Mouse (Mus musculus) spleen, adult 2 months (tissue): Measurements from ENCODE around the gene Mecr. TPM values are rescaled to one million over a fixed set of nuclear protein-coding genes. Genes with fewer than 3 reads are reported as not detected.

Experiments used
- DNase-seq, 2 experiments: peaks; one replicate each; pipeline versions ENCODE4 v3.0.0 to v3.0.0-alpha.2; 2012 to 2021; ENCODE audit warnings: low spot score in 2 of 2, low read depth in 1 of 2
- H3K27ac ChIP-seq: fragments of 200-500 bp; 2 replicates; pipeline ENCODE4 v1.5.1; 2012; ENCODE audit warnings: low read length, inconsistent platforms; ENCODE audit not compliant: insufficient read depth
- H3K27me3 ChIP-seq: fragments of 200-500 bp; 2 replicates; pipeline ENCODE4 v1.6.1; 2012; ENCODE audit warnings: mild to moderate bottlenecking, moderate library complexity, low read length, inconsistent platforms; ENCODE audit not compliant: control insufficient read depth, insufficient read depth
- H3K36me3 ChIP-seq: fragments of 200-500 bp; 2 replicates; pipeline ENCODE4 v1.6.1; 2012; ENCODE audit warnings: mild to moderate bottlenecking, low read length, inconsistent platforms; ENCODE audit not compliant: control insufficient read depth, insufficient read depth
- H3K4me1 ChIP-seq: fragments of 200-500 bp; 2 replicates; pipeline ENCODE4 v1.6.1; 2011; ENCODE audit warnings: inconsistent platforms; ENCODE audit not compliant: control insufficient read depth, insufficient read depth, insufficient read length
- H3K4me3 ChIP-seq: fragments of 200-500 bp; 2 replicates; pipeline ENCODE4 v1.5.1; 2011; ENCODE audit warnings: mild to moderate bottlenecking, inconsistent platforms; ENCODE audit not compliant: insufficient read depth, insufficient read length; ENCODE audit errors: extremely low read depth
- CTCF ChIP-seq: fragments of 200-500 bp; IDR thresholded peaks from 2 replicates; pipeline ENCODE4 v1.5.1; 2011; ENCODE audit warnings: mild to moderate bottlenecking, inconsistent platforms; ENCODE audit not compliant: insufficient read depth, insufficient read length, insufficient replicate concordance; ENCODE audit errors: extremely low read depth
- POLR2A ChIP-seq: fragments of 200-500 bp; IDR thresholded peaks from 2 replicates; pipeline ENCODE4 v1.6.1; 2011; ENCODE audit warnings: low read depth, low read length, inconsistent platforms
- WGBS: fragments of 180-500 bp; shearing (Covaris S2); methylation state at CpG from one replicate; pipeline ENCODE4 v1.1.7; 2018; 5-methylcytosine and 5-hydroxymethylcytosine counted together
- polyA plus RNA-seq: library from polyadenylated mRNA; depleted of rRNA; stranded (reverse); fragments of >200 nt; gene quantifications from 2 replicates; pipeline ENCODE4 v1.2.3, GENCODE M21; 2012

The Mecr gene
- polyA plus RNA-seq, 1 experiment = 15.0 TPM

- peaks cover 38% of the 10 kb centered on the region for H3K36me3 ChIP-seq
- H3K4me3 ChIP-seq = no peak overlapping the region
- 0 out of 2 replicates have a peak, but pooled peaks cover 3% of the 10 kb centered on the region for H3K4me1 ChIP-seq
- no peaks in the 10 kb centered on the region for H3K27me3 ChIP-seq
- no peak for TF ChIP-seq CTCF
- no peak for TF ChIP-seq POLR2A
- no peak for DNase-seq
- 73% methylated on average over 1 of the region's 1 CpGs for WGBS
- H3K27ac ChIP-seq = no peak overlapping the region
These were observed 45.3 kb downstream of the Mecr start for GRCm38 (mm10) chr4:131888564-131888963.

- WGBS = 61% methylated on average over 3 of the region's 3 CpGs
- DNase-seq = no peak
- Histone ChIP-seq H3K4me1 (0 out of 2 replicates have a peak, but pooled peaks cover 3% of the 10 kb centered on the region), H3K27ac (no peak overlapping the region), H3K36me3 (peaks cover 40% of the 10 kb centered on the region), H3K4me3 (no peak overlapping the region), H3K27me3 (no peaks in the 10 kb centered on the region)
- TF ChIP-seq CTCF (no peak), POLR2A (no peak)
These were observed 47.4 kb downstream of the Mecr start for GRCm38 (mm10) chr4:131890692-131891091.

- WGBS = 95% methylated on average over 5 of the region's 5 CpGs
- H3K4me3 ChIP-seq = no peak overlapping the region
- H3K27ac ChIP-seq = no peak overlapping the region
- TF ChIP-seq POLR2A (no peak), CTCF (no peak)
- DNase-seq = no peak
- peaks cover 70% of the 10 kb centered on the region for H3K36me3 ChIP-seq
- no peaks in the 10 kb centered on the region for H3K27me3 ChIP-seq
- H3K4me1 ChIP-seq = no peaks in the 10 kb centered on the region
These were observed 53.8 kb downstream of the Mecr start for GRCm38 (mm10) chr4:131897109-131897508.

GRCm38 (mm10) chr4:131897787-131898186, 54.5 kb downstream of the Mecr start:
- no peaks in the 10 kb centered on the region for H3K4me1 ChIP-seq
- no peak overlapping the region for H3K4me3 ChIP-seq
- DNase-seq = no peak
- TF ChIP-seq CTCF = no peak
- peaks cover 66% of the 10 kb centered on the region for H3K36me3 ChIP-seq
- H3K27ac ChIP-seq = no peak overlapping the region
- 98% methylated on average over 8 of the region's 8 CpGs for WGBS
- no peaks in the 10 kb centered on the region for H3K27me3 ChIP-seq

GRCm38 (mm10) chr4:131898503-131899179, 55.4 kb downstream of the Mecr start:
- Histone ChIP-seq H3K4me3 (no peak overlapping the region), H3K27me3 (no peaks in the 10 kb centered on the region), H3K4me1 (no peaks in the 10 kb centered on the region), H3K27ac (no peak overlapping the region), H3K36me3 (peaks cover 58% of the 10 kb centered on the region)
- DNase-seq = no peak
- WGBS = 93% methylated on average over 12 of the region's 12 CpGs
- TF ChIP-seq POLR2A (no peak), CTCF (no peak)

- TF ChIP-seq POLR2A = no peak
- TF ChIP-seq CTCF = no peak
- peaks cover 53% of the 10 kb centered on the region for H3K36me3 ChIP-seq
- H3K4me3 ChIP-seq = no peak overlapping the region
- H3K4me1 ChIP-seq = no peaks in the 10 kb centered on the region
- H3K27me3 ChIP-seq = no peaks in the 10 kb centered on the region
- 89% methylated on average over 6 of the region's 6 CpGs for WGBS
- no peak for DNase-seq
- H3K27ac ChIP-seq = no peak overlapping the region
These were observed 55.9 kb downstream of the Mecr start for GRCm38 (mm10) chr4:131899180-131899554.

- DNase-seq = no peak
- Histone ChIP-seq H3K36me3 (peaks cover 46% of the 10 kb centered on the region), H3K27me3 (no peaks in the 10 kb centered on the region), H3K4me1 (no peaks in the 10 kb centered on the region), H3K27ac (no peak overlapping the region), H3K4me3 (no peak overlapping the region)
- WGBS = 91% methylated on average over 15 of the region's 15 CpGs
- TF ChIP-seq CTCF = no peak
- no peak for TF ChIP-seq POLR2A
These were observed 57.8 kb downstream of the Mecr start for GRCm38 (mm10) chr4:131901090-131901489.
